Mouse (Mus musculus): Measurements from ENCODE around the gene Pde1a.

Gene Pde1a

GRCm38 (mm10) chr2:80046751-80047513, 82.3 kb downstream of the Pde1a start:
- peak; percentile 37 for DNase-seq (ENCODE audit: low read depth, low spot score)

DNA sequence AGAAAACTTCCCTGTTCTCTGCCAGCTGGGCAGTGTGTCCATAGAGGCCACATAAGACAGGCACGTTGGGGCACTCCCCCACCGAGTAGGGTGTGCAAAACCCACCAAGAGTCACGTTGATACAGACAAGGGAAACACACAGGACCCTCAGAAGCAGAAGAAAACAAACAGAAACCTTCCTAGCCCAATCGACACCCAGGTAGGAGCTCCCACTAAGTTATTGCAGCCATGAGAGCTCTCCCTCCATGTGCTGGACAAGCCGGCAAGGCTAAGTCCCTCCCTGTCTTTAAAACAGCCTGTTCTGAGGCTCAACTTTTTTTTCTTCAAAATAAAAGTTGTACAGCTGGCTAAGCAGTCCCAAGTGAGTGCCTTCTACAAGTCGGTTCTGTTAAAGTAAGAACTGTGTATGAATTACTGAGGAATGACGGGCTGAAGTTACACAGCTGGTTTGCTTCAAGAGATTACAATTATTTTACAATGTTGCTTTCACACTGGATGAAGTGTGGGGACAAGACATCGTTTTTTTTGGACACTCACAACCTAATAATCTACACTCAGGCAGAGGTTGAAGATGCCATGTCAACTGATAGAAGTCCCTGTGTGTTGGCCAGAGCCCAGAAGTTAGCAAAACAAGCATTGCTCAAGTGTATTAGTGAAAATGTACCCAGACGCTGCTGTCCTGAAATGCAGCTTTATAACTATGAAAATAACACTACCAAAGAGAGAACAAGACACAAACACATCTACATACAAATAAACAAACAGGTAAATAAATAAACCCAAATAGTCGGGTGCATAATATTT, 90.4 kb downstream of the Pde1a start:
- no peak for DNase-seq (ENCODE audit: low read depth, low spot score)

DNA sequence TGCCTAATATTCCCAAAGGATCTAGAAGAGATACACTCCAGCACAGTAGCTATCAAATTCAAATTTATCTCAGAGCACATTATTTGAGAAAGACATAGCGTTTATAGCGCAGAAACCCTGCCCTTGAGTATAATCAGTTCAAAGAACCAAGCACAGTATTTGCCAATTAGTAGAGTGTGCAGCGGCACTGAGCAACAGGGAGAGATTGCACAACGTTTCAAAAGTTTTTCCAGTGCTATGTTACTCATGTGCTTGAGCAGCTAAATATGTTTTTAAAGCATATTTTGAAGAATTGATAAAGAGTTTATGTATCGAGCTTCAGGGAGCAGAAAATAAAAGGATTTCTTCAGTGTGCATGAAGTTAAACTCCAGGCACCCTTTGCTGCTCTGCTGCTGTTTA, 91.3 kb downstream of the Pde1a start:
- no peak for DNase-seq (ENCODE audit: low read depth, low spot score)

DNA sequence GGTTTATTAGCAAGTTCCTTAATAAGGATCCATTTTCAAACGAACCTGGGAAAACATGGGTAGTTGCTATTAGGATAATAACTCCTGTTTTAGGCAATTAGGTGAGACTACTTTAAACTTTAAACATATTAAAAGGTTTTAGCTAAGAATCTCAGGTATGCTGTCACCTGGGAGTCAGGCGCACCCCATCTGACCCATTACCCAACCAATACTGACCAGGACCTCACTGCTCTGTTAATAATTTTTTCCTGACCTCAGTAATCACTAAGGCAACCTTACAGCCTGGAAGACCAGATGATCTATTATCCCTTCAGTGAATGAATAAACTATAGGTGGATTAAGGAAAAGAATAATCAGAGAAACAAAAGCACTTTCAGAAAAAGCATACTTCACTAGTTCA, 100.2 kb downstream of the Pde1a start:
- DNase-seq (ENCODE audit: low read depth, low spot score), result no peak

DNA sequence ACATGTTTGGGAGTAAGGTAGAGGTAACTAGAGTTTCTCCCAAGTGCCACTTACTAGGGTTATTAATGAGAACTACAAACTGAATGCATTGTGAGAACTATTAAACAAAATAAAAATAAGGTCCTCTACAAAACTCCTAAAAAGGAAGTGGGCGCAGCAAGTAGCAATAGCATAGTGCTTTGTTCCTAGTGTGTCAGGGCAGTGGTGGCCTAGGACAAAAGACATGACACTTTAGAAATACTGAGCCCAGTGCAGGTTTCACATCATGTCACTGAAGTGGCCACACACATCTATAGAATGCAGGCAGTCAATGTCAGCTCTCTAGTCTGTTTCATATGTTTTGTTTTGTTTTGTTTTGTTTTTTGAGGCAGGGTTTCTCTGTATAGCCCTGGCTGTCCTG, 103.2 kb downstream of the Pde1a start:
- DNase-seq (ENCODE audit: low read depth, low spot score), result no peak

GRCm38 (mm10) chr2:80025597-80025996, 103.7 kb downstream of the Pde1a start:
- DNase-seq (ENCODE audit: low read depth, low spot score), result no peak

- DNase-seq (ENCODE audit: low read depth, low spot score), result no peak
Measured at GRCm38 (mm10) chr2:80025038-80025437, 104.2 kb downstream of the Pde1a start.

DNA sequence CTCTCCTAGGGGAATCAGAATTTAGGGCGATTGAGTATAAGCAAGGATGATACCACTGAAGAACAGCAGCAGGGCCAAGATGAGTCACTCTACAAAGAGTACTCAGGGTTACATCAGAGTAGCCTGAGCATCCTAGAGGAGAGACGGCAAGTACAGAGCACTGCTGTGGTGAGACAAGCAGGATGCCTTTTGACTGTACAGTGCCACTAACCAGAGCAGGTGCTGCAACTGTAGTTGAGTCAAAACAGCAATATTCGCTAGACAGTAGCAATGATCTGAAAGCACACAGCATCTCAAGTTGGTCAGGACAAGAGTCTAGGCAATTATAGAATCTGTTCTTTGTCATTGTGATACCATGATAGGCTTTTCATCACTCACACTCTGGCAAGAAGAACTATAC, 115.1 kb downstream of the Pde1a start:
- DNase-seq (ENCODE audit: low read depth, low spot score), result peak; percentile 26

GRCm38 (mm10) chr2:80013060-80013459, 116.2 kb downstream of the Pde1a start:
- peak; percentile 81 for DNase-seq (ENCODE audit: low read depth, low spot score)

- no peak for DNase-seq (ENCODE audit: low read depth, low spot score)
Measured at GRCm38 (mm10) chr2:79999168-79999567, 130.1 kb downstream of the Pde1a start.

- no peak for DNase-seq (ENCODE audit: low read depth, low spot score)
Measured at GRCm38 (mm10) chr2:79998460-79998859, 130.8 kb downstream of the Pde1a start.

- no peak for DNase-seq (ENCODE audit: low read depth, low spot score)
Measured at GRCm38 (mm10) chr2:79991642-79992041, 137.6 kb downstream of the Pde1a start.

DNA sequence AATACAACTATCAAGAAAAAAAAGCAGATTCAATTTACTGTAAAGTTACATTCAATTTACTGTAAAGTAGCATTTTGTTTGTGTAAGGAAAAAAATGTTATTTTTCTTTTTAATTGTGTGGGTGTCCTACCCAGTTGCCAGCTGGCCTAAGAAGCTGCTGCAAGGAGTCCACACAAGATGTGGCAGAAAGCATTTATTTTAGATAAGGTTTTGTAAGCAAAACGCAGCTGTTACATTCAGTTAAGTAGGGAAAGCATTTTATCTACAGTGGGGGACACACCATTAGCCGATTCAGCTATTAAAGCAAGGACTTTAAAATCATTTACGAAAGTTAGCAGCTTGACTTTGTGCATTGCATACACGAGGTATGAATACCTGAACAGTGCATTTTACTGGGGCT, 145.5 kb downstream of the Pde1a start:
- no peak for DNase-seq (ENCODE audit: low read depth, low spot score)

DNA sequence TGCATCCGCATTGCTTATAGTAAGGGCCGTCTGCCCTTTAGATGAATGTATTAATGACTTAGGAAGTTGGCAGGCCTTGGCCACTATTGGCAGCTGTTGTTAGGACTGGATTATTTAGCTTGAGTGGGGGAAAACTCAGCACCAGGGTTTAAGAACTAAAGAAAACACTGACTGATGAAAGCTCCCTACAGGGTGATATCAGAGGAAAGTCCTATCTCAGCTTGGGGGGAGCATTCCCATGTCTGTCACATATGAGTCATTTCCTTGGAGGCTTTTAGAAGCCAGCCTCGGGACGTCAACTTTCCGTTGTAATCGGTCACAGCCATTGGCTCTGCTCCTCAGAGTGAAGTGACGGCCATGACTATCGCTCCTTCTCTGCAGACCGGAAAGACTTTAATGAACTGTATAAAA, 146.0 kb downstream of the Pde1a start:
- DNase-seq (ENCODE audit: low read depth, low spot score), result peak; percentile 58

GRCm38 (mm10) chr2:79981781-79982180, 147.5 kb downstream of the Pde1a start:
- DNase-seq (ENCODE audit: low read depth, low spot score), result no peak

GRCm38 (mm10) chr2:79978992-79979391, 150.3 kb downstream of the Pde1a start:
- no peak for DNase-seq (ENCODE audit: low read depth, low spot score)

DNA sequence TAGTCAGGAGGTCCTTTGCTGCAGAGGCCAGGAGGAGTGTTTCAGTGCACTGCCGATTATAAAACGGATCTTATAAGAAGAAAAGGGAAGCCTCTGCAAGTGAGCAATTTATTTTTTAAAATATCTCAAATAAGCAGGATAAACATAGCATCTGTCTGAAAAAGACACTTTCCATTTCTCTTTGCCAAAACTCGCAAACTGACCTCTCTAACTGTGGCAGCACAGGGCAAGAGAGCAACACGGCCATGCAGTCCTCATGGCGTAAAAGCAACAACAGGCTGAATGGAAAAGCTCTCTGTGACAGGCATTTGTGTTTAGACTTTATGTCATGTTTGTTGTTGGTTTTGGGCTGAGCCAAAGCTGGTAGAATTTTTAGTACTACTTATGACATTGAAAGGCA, 152.0 kb downstream of the Pde1a start:
- DNase-seq (ENCODE audit: low read depth, low spot score), result no peak

- DNase-seq (ENCODE audit: low read depth, low spot score), result no peak
Measured at GRCm38 (mm10) chr2:79975947-79976346, 153.3 kb downstream of the Pde1a start.

GRCm38 (mm10) chr2:79972271-79972670, 157.0 kb downstream of the Pde1a start:
- DNase-seq (ENCODE audit: low read depth, low spot score), result no peak

GRCm38 (mm10) chr2:79969594-79969993, 159.7 kb downstream of the Pde1a start:
- no peak for DNase-seq (ENCODE audit: low read depth, low spot score)

DNA sequence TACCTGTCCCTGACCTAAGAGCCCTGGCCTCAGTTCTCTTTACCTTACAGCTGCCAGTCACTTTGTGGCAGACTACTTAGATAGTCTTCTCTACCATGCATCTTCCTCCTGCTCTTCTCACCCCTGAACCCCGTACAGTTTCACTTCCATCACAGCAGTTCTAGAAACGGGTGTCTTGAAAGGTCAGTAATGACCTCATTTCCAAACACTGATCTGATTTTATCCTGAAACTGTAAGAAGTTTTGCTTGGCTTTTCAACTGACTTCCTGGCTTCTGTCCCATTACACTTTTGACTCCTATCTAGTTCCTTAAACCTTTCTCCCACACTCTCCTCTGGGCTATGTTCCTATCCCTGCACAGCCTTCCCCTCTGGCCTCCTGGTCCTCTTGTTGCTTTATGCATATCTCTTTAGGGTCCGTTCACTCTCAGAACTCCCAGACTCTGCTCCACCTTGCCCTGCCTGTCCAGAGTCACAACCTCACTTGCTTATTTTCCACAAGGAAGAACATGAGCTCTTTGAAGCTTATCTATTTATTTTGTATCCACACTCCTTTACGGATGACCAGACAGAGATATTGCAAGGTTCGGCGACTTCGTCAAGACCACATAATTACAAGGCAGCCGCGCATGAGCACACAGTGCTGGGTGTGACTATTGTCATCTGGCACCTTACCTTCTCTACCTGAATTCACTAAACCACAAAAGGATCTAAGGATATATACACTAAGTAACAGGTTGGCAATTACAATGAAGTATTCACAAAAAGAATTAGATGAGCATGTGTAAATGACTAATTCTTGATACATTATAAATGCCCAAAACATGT, 162.4 kb downstream of the Pde1a start:
- DNase-seq (ENCODE audit: low read depth, low spot score), result no peak

DNA sequence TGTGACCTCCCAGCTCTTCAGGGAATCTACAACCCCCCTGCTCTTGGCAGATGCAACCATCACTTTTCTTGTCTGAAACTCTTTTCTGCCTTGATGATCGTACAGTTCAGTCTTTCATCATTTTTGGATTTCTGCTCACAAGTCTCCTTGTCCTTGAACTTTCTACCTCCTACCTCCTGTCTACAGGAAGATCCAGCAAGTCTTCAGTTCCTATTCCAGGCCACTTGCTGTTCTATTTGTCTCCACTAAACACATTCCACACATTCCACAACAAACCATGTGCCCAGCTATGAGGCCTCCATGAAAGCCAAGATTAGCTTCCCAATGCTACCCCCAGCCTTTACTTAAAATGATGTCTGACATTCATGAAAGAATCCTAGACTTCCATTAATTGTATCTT, 163.2 kb downstream of the Pde1a start:
- DNase-seq (ENCODE audit: low read depth, low spot score), result no peak

Data from brain, adult 2 months (tissue).